Mouse (Mus musculus) heart, embryonic 16.5 days (tissue): ENCODE measurements at regions not wholly inside any gene's neighbourhood (a gene's known extent, or its start where the extent isn't known, plus 50 kb on each side); places are given as distances from the start of the nearest gene placed in this dataset.

Source experiments
- ATAC-seq: fragments of 200-750 bp; cut with Nextera tagmentation; replicated peaks from 2 replicates; pipeline ENCODE4 v1.8.0; 2017; ENCODE audit warnings: moderate number of reproducible peaks; ENCODE audit not compliant: insufficient read depth, low FRiP score; ENCODE audit errors: extremely low read depth
- H3K27ac ChIP-seq: fragments of 300-500 bp; sonication (generic); 2 replicates; pipeline ENCODE4 v1.5.1; 2014; ENCODE audit warnings: mild to moderate bottlenecking, low read length, control low read depth, moderate library complexity
- H3K27me3 ChIP-seq: fragments of 300-500 bp; sonication (generic); 2 replicates; pipeline ENCODE4 v1.6.1; 2014; ENCODE audit warnings: low read length, mixed read lengths; ENCODE audit not compliant: control insufficient read depth, insufficient read depth
- H3K36me3 ChIP-seq: fragments of 300-500 bp; sonication (generic); 2 replicates; pipeline ENCODE4 v1.6.1; 2014; ENCODE audit not compliant: control insufficient read depth, insufficient read depth
- H3K4me1 ChIP-seq: fragments of 300-500 bp; sonication (generic); 2 replicates; pipeline ENCODE4 v1.6.1; 2014; ENCODE audit warnings: low read length, mixed read lengths; ENCODE audit not compliant: control insufficient read depth, insufficient read depth
- H3K4me2 ChIP-seq: fragments of 300-500 bp; sonication (generic); 2 replicates; pipeline ENCODE4 v1.6.1; 2014; ENCODE audit warnings: low read depth, mild to moderate bottlenecking, control low read depth, low read length
- H3K4me3 ChIP-seq: fragments of 300-500 bp; sonication (generic); 2 replicates; pipeline ENCODE4 v1.5.1; 2014; ENCODE audit warnings: mild to moderate bottlenecking, control low read depth, low read length
- H3K9ac ChIP-seq: fragments of 300-500 bp; sonication (generic); 2 replicates; pipeline ENCODE4 v1.6.1; 2014; ENCODE audit warnings: low read length, control low read depth
- H3K9me3 ChIP-seq: fragments of 300-500 bp; sonication (generic); replicated peaks from 2 replicates; pipeline ENCODE4 v1.6.1; 2016; ENCODE audit warnings: low read length; ENCODE audit not compliant: control insufficient read depth
- WGBS: fragments of 180-500 bp; shearing (Covaris S2); extraction: QIAGEN DNeasy Blood & Tissue Kit; methylation state at CpG from one replicate; pipeline ENCODE4 v1.1.7; 2014; 5-methylcytosine and 5-hydroxymethylcytosine counted together

DNA sequence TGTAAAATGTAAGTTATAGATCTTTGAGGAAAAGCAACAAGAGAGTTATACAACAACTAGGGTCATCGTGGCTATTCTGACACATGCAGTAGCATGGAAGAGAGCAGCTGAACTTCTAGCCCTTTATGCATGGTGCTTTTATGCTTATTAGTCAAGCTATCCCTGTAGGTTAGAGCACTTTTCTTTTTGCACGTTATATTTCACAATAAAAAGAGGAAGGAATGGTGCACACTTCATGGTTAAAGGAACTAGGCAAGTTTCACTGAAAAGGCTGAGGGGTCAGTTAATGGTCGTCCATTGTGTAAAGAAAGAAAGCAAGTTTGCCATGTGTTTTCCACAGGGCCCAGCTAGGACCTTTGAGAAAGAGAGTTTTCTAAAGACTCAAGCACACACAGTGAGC is 232.7 kb upstream of the Zfp703 start:
- Histone ChIP-seq H3K27me3 (no peaks in the 10 kb centered on the region), H3K27ac (no peak overlapping the region), H3K4me1 (no peaks in the 10 kb centered on the region; the same call in 1 of the 2 replicates), H3K36me3 (no peaks in the 10 kb centered on the region), H3K4me2 (no peak overlapping the region), H3K9me3 (no peaks in the 10 kb centered on the region), H3K9ac (no peak overlapping the region), H3K4me3 (no peak overlapping the region)
- no peak for ATAC-seq
- WGBS = 77% methylated on average over 3 of the region's 3 CpGs

- WGBS = 90% methylated on average over 3 of the region's 3 CpGs
- no peak for ATAC-seq
- Histone ChIP-seq H3K9me3 (no peaks in the 10 kb centered on the region), H3K9ac (no peak overlapping the region), H3K36me3 (no peaks in the 10 kb centered on the region), H3K4me2 (no peak overlapping the region), H3K4me1 (no peaks in the 10 kb centered on the region; the same call in 1 of the 2 replicates), H3K27ac (no peak overlapping the region), H3K27me3 (no peaks in the 10 kb centered on the region), H3K4me3 (no peak overlapping the region)
Observed at GRCm38 (mm10) chr8:26746811-26747210, 230.3 kb upstream of the Zfp703 start.

- Histone ChIP-seq H3K9ac (no peak overlapping the region), H3K36me3 (no peaks in the 10 kb centered on the region), H3K4me2 (no peak overlapping the region), H3K4me1 (no peaks in the 10 kb centered on the region; the same call in 1 of the 2 replicates), H3K4me3 (no peak overlapping the region), H3K27ac (no peak overlapping the region), H3K9me3 (no peaks in the 10 kb centered on the region), H3K27me3 (no peaks in the 10 kb centered on the region)
- 62% methylated on average over 19 of the region's 19 CpGs for WGBS
- ATAC-seq = no peak
Observed at GRCm38 (mm10) chr8:26747241-26747972, 229.7 kb upstream of the Zfp703 start.

GRCm38 (mm10) chr8:26748161-26748971 is 228.8 kb upstream of the Zfp703 start:
- H3K36me3 ChIP-seq = no peaks in the 10 kb centered on the region
- WGBS = 69% methylated on average over 11 of the region's 14 CpGs
- H3K27ac ChIP-seq = no peak overlapping the region
- no peaks in the 10 kb centered on the region; the same call in 1 of the 2 replicates for H3K4me1 ChIP-seq
- H3K4me2 ChIP-seq = no peak overlapping the region
- H3K9me3 ChIP-seq = no peaks in the 10 kb centered on the region
- no peak overlapping the region for H3K9ac ChIP-seq
- H3K4me3 ChIP-seq = no peak overlapping the region
- no peak for ATAC-seq
- no peaks in the 10 kb centered on the region for H3K27me3 ChIP-seq

GRCm38 (mm10) chr8:26748972-26749291 is 228.2 kb upstream of the Zfp703 start:
- Histone ChIP-seq H3K4me3 (no peak overlapping the region), H3K4me1 (no peaks in the 10 kb centered on the region; the same call in 1 of the 2 replicates), H3K27ac (no peak overlapping the region), H3K9me3 (no peaks in the 10 kb centered on the region), H3K9ac (no peak overlapping the region), H3K4me2 (no peak overlapping the region), H3K36me3 (no peaks in the 10 kb centered on the region), H3K27me3 (no peaks in the 10 kb centered on the region)
- 68% methylated on average over 1 of the region's 1 CpGs for WGBS
- no peak for ATAC-seq

- H3K27ac ChIP-seq = no peak overlapping the region
- H3K9me3 ChIP-seq = peaks cover 5% of the 10 kb centered on the region; the same call in 1 of the 2 replicates
- no peak for ATAC-seq
- 95% methylated on average over 1 of the region's 1 CpGs for WGBS
- no peaks in the 10 kb centered on the region for H3K36me3 ChIP-seq
- no peak overlapping the region for H3K4me2 ChIP-seq
- no peak overlapping the region for H3K9ac ChIP-seq
- H3K4me1 ChIP-seq = no peaks in the 10 kb centered on the region; the same call in 1 of the 2 replicates
- no peak overlapping the region for H3K4me3 ChIP-seq
- no peaks in the 10 kb centered on the region for H3K27me3 ChIP-seq
Observed at GRCm38 (mm10) chr8:26750120-26750519, 227.0 kb upstream of the Zfp703 start.

- no peak overlapping the region for H3K27ac ChIP-seq
- H3K36me3 ChIP-seq = no peaks in the 10 kb centered on the region
- no peak overlapping the region for H3K4me3 ChIP-seq
- no peak overlapping the region for H3K9ac ChIP-seq
- no peaks in the 10 kb centered on the region for H3K27me3 ChIP-seq
- no peak for ATAC-seq
- WGBS = 88% methylated on average over 5 of the region's 5 CpGs
- H3K4me1 ChIP-seq = no peaks in the 10 kb centered on the region; the same call in 1 of the 2 replicates
- peaks cover 5% of the 10 kb centered on the region; the same call in 1 of the 2 replicates for H3K9me3 ChIP-seq
- no peak overlapping the region for H3K4me2 ChIP-seq
Observed at GRCm38 (mm10) chr8:26751651-26752050, 225.5 kb upstream of the Zfp703 start.

- no peaks in the 10 kb centered on the region for H3K27me3 ChIP-seq
- ATAC-seq = no peak
Observed at GRCm38 (mm10) chr8:26756452-26756851, 220.7 kb upstream of the Zfp703 start.

GRCm38 (mm10) chr8:26760726-26761125 is 216.4 kb upstream of the Zfp703 start:
- H3K9me3 ChIP-seq = peaks cover 11% of the 10 kb centered on the region
- no peaks in the 10 kb centered on the region for H3K4me1 ChIP-seq
- no peak for ATAC-seq
- no peaks in the 10 kb centered on the region for H3K36me3 ChIP-seq
- no peak overlapping the region for H3K27ac ChIP-seq
- WGBS = 97% methylated on average over 1 of the region's 1 CpGs
- H3K4me2 ChIP-seq = no peak overlapping the region
- H3K9ac ChIP-seq = no peak overlapping the region
- no peaks in the 10 kb centered on the region for H3K27me3 ChIP-seq
- H3K4me3 ChIP-seq = no peak overlapping the region

More at GRCm38 (mm10) chr8:26756452-26756851, 220.7 kb upstream of the Zfp703 start:
- Histone ChIP-seq H3K9me3 (peaks cover 13% of the 10 kb centered on the region), H3K36me3 (no peaks in the 10 kb centered on the region), H3K27ac (no peak overlapping the region), H3K4me2 (no peak overlapping the region), H3K4me1 (no peaks in the 10 kb centered on the region), H3K4me3 (no peak overlapping the region), H3K9ac (no peak overlapping the region)
- WGBS = 73% methylated on average over 2 of the region's 2 CpGs
